Mouse (Mus musculus) retina, postnatal 1 day (tissue): ENCODE data around the gene Ube2l6.

Source experiments
- DNase-seq: peaks from one replicate; pipeline ENCODE4 v3.0.0-alpha.2; 2012

Ube2l6 gene

GRCm38 (mm10) chr2:84798493-84798921 lies at the start of gene Ube2l6:
Gene Ube2l6 (plus strand): TSS chr2:84798828.
- DNase-seq: peak; percentile 77

DNA sequence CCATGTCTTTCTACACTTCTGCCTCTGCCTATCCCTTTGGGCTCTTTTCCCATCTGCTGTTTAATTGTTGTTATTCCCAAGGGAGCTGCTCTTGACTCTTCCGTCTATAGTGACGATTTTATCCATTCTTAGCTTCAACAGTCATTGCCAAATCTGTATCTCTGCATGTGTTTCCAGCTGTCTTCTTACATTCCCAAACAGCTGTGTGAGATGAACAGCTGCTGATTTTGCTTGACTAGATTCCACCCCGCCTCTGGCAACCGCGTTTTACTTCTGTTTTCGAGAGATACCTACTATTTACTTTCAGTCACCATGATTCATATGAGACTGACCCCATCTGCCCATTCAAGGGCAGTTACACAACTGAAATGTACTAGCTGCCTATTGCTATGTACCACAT lies 48.5 kb upstream of the Ube2l6 start:
- DNase-seq: no peak

GRCm38 (mm10) chr2:84756245-84756644 lies 42.4 kb upstream of the Ube2l6 start:
- DNase-seq: no peak

GRCm38 (mm10) chr2:84757026-84757682 lies 41.5 kb upstream of the Ube2l6 start:
- DNase-seq: no peak

- DNase-seq: peak; percentile 83
These were observed 40.0 kb upstream of the Ube2l6 start for GRCm38 (mm10) chr2:84758542-84759127.

- no peak for DNase-seq
These were observed 37.9 kb upstream of the Ube2l6 start for GRCm38 (mm10) chr2:84760777-84761176.

DNA sequence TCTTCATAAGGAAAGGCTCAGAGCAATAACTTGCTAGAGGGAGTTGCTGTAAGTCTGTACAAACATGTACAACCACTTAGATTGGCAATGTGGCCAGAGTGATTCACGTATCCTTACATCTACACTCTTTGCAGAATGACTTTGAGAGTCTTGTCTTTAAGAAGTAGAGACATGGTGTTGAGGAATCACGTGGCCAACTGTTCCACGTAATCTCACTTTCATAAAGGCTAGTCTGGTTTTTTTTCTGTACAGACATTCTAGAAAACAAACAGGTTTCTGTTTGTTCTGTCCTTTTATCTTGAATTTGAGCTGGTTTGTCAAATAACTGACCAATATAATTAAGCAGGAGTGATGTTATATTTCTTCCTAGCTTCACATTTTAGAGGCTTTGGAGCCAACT lies 37.3 kb upstream of the Ube2l6 start:
- DNase-seq: no peak

GRCm38 (mm10) chr2:84761840-84762239 lies 36.8 kb upstream of the Ube2l6 start:
- DNase-seq: no peak

DNA sequence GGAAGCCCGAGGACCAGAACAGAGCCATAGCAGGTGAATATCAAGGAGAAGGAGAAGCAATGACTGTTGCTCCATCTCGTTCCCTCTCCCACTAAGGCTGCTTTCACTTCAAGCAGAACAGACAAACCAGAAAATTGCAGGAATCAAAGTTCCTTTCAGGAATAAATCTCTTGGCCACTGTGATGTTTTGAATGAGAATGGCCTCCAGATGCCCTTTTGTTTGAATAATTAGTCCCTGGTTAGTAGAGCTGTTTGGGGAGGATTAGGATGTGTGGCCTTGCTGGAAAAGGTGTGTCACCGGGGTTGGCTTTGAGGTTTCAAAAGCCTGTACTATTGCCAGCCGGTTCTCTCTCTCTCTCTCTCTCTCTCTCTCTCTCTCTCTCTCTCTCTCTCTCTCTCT lies 36.3 kb upstream of the Ube2l6 start:
- no peak for DNase-seq

DNA sequence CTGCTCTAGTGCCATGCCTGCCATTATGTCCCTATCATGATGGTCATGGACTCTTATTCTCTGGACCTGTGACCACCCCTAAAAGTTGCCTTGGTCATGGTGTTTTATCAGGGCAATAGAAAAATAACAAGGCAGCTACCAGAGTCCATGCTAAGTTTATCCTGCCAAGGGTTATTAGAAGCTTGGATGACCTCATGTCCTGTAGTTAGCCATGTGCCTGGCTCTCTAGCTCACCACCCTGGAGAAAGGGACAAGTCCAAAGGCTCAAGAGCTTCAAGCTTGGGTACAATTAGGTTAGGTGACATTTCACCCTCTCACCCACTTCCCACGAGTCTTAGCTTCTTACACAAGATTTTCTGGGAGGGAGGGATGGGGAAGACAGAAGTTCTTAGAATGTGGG lies 35.8 kb upstream of the Ube2l6 start:
- DNase-seq: peak; percentile 64

- no peak for DNase-seq
These were observed 28.1 kb upstream of the Ube2l6 start for GRCm38 (mm10) chr2:84770501-84770900.

DNA sequence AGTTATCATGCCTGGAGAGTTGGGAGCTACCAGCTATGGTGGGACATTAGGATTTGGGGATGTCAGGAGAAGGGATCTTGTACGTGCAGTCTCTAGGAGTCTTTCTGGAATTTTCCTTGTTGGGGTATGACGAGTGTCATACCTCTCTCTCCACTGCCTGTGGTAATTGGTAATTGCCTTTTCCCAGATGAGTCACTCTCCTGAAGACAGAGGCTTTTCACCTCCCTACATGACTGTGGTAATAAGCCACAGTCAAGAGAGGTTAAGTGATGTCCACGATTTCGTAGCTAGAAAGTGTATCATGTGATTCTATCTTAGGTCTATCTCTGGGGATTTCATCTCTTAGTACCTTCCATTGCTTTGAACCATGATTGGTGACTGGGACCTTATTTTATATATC lies 26.2 kb upstream of the Ube2l6 start:
- no peak for DNase-seq

GRCm38 (mm10) chr2:84773195-84773594 lies 25.4 kb upstream of the Ube2l6 start:
- DNase-seq: no peak

- DNase-seq: peak; percentile 94
These were observed 23.9 kb upstream of the Ube2l6 start for GRCm38 (mm10) chr2:84774751-84775150.

- no peak for DNase-seq
These were observed 23.4 kb upstream of the Ube2l6 start, which contains the start of gene Serping1 for GRCm38 (mm10) chr2:84775241-84775640. Gene Serping1 (minus strand): TSS chr2:84775444.

DNA sequence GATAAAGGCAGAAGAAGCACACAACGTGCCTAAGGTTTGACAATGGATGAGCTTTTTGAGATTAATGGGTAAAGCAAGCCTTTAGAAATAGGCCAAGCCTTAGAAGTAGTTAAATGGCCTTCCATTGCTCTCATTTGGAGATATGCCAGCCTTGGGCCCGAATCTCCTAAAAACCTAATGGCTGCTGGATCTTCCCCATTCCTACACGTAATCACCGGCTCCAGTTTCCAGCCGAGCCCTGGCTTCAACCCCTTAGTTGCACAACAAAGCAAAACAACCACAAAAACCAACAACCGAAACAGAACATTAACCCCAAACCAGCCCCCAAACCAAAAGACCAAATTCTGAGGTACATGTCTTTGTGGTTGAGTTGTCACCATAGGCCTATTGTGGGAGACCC lies 23.0 kb upstream of the Ube2l6 start:
- no peak for DNase-seq

GRCm38 (mm10) chr2:84777706-84778105 lies 20.9 kb upstream of the Ube2l6 start:
- DNase-seq: no peak

DNA sequence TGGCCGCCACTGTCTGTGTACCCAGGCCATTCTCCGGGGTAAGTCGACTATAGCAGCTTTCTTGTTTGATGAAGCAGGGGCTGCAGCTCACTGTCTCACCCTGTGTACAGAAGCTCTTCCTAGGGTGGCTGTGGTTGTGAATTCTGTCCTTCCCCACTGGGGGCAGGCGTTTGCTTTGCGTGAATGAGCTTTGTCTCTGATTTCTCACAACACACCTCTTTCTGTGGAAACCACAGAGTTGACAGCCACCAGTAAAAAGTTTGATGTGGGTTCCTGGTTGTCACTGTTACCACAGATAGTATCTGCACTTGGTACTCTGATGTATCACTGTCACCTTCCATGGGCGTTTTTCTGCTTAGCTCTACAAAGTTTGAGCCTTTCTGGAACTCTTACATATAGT lies 19.4 kb upstream of the Ube2l6 start:
- DNase-seq: peak; percentile 36

DNA sequence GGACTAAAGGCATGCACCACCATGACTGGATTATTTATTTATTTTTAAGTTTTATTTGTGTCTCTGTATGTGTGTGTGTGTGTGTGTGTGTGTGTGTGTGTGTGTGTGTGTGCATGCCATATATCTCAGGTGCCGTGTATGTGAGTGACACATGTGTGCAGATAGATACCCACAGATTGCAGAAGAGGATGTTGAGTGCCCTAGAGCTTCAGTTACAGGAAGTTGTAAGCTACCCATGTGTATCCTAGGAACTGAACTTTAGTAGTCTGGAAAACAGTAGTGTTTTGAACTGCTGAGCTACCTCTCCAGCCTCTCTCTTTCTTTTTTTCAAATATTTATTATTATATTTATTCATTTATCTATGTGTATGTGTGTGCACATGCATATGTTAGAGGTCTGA lies 15.3 kb upstream of the Ube2l6 start:
- no peak for DNase-seq

DNA sequence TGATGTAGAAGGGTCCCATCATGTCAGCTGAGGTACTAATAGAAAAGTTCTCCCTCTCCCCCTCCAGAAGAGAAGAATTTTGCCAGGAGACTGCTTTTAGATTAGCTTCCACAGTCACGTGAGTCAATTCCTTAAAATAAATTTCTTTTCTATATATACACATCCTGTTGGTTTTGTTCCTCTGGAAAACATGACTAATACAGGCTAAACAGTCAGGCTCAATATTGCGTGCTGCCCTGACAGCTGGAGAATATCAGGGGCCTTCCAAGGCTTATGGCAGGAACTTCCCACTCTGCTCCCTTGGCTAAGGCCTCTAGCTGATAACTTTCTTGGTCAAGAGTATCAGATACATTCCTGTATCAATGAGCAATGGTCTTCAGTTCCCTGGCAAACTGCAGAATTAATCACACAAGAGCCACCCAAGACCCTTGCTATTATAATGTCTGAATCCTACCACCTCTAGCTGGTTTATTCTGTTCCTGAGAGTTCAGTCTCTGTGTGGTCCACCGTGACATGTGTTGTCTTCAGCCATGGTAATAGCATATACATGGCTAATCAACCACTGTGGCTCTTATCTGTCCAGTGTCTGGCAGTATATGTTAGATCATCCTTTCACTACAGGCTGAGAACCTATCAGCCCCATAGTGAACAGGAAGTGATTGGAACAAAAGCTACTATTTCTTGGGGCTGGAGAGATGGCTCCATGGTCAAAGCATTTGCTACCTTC lies 14.6 kb upstream of the Ube2l6 start:
- no peak for DNase-seq

DNA sequence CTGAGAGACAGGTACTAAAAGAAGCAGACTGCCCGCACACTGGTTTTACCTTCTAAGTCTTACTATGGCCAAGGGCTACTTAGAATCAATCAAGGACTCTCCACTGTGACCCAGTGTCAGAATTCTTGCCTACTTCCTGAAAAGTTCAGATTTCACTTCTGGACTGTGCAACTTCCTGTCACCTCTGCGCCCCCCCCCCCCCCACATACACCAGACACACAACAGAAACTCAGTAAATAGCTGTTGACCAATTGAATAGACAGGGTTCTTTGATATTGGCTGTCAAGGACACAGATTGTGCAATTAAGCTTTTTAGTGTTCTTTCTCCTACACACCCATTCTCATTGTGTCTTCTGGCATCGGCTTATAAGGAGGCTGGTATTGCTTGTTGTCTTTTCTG lies 10.3 kb upstream of the Ube2l6 start:
- DNase-seq: no peak

DNA sequence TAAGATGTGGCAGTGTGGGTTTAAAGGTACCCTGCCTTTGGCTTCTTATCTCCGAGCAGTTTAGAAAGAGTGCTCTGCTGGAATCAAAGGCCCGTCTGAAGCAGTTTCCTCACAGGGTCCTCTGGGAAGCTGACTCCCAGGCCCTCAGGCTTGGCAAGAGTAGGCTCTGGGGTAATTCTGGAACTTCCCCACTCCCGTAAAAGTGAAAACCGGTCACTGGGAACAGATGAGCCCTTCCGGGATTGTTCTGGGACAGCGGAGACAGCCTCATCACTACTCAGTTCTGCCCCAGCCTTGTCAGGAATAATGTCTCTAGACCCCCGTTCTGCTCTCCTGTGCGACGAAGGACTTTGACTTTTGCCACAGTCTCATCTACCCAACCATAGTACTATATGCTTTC lies 8.2 kb upstream of the Ube2l6 start:
- no peak for DNase-seq

DNA sequence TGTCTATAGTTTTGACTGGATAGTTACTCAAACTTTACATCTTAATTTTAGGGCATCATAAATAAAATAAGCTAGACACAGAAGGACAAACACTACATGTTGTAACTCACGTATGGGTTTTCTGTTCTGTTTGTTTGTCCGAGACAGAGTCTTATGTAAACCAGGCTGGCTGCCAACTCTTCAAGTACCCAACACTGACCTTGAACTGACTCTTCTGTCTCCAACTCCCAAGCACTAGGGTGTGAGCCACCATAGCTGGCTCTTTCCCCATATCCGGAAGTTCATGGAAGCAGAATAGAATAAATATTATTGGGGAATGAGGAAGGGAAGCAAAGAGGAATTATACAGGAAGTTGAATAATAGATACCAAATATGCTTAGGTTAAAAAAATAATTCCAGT lies 6.1 kb upstream of the Ube2l6 start:
- no peak for DNase-seq

DNA sequence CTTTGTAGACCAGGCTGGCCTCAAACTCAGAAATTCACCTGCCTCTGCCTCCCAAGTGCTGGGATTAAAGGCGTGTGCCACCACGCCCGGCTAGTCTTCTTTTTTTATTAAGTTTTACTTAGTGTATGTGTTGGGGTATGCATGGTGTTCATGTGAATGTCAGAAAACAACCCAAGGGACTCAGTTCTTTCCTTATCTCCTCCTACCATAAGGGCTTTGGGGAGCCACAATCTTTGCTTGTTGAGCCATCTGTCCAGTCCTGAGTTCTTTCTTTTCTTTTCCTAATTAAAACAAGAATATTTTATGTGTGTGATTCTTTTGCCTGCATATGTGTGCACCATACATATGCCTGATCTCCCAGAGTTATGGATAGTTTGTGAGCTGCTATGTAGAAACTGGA lies 5.5 kb upstream of the Ube2l6 start:
- no peak for DNase-seq
